Mouse (Mus musculus) ovary, postnatal 14 days (tissue): ENCODE results near the gene Sub1.

ENCODE experiments used
- DNase-seq: peaks from one replicate; pipeline ENCODE4 v3.0.0; 2022; ENCODE audit warnings: low spot score

The Sub1 gene

GRCm38 (mm10) chr15:11996883-11997282 lies at the start of gene Sub1:
Sub1 (minus strand) TSS chr15:11996983.
- DNase-seq: no peak

GRCm38 (mm10) chr15:12040407-12040710 lies 43.6 kb upstream of the Sub1 start:
- DNase-seq: no peak

GRCm38 (mm10) chr15:12039671-12040406 lies 43.1 kb upstream of the Sub1 start:
- DNase-seq: no peak

GRCm38 (mm10) chr15:12039256-12039655 lies 42.5 kb upstream of the Sub1 start:
- no peak for DNase-seq

GRCm38 (mm10) chr15:12037866-12038625 lies 41.3 kb upstream of the Sub1 start:
- DNase-seq: no peak

- no peak for DNase-seq
Measured at GRCm38 (mm10) chr15:12037217-12037616, 40.4 kb upstream of the Sub1 start.

- DNase-seq: no peak
Measured at GRCm38 (mm10) chr15:12036675-12037074, 39.9 kb upstream of the Sub1 start.

GRCm38 (mm10) chr15:12034317-12034716 lies 37.5 kb upstream of the Sub1 start:
- no peak for DNase-seq

GRCm38 (mm10) chr15:12033155-12033554 lies 36.4 kb upstream of the Sub1 start:
- DNase-seq: no peak

GRCm38 (mm10) chr15:12032512-12032911 lies 35.7 kb upstream of the Sub1 start:
- DNase-seq: no peak

- no peak for DNase-seq
Measured at GRCm38 (mm10) chr15:12031861-12032260, 35.1 kb upstream of the Sub1 start.

- DNase-seq: no peak
Measured at GRCm38 (mm10) chr15:12030221-12030620, 33.4 kb upstream of the Sub1 start.

GRCm38 (mm10) chr15:12027807-12028206 lies 31.0 kb upstream of the Sub1 start:
- DNase-seq: no peak

GRCm38 (mm10) chr15:12026932-12027450 lies 30.2 kb upstream of the Sub1 start:
- no peak for DNase-seq

- no peak for DNase-seq
Measured at GRCm38 (mm10) chr15:12026026-12026425, 29.2 kb upstream of the Sub1 start.

GRCm38 (mm10) chr15:12025341-12025740 lies 28.6 kb upstream of the Sub1 start:
- DNase-seq: no peak

- DNase-seq: no peak
Measured at GRCm38 (mm10) chr15:12024791-12025268, 28.0 kb upstream of the Sub1 start.

- no peak for DNase-seq
Measured at GRCm38 (mm10) chr15:12019443-12019842, 22.7 kb upstream of the Sub1 start.

GRCm38 (mm10) chr15:12018428-12018757 lies 21.6 kb upstream of the Sub1 start:
- DNase-seq: no peak

GRCm38 (mm10) chr15:12017700-12018427 lies 21.1 kb upstream of the Sub1 start:
- DNase-seq: no peak

- DNase-seq: no peak
Measured at GRCm38 (mm10) chr15:12014197-12014905, 17.6 kb upstream of the Sub1 start.
